Mouse (Mus musculus) heart, embryonic 10.5 days (tissue): Measurements from ENCODE around the gene Anapc2. TPM values are rescaled to one million over a fixed set of nuclear protein-coding genes. Genes with fewer than 3 reads are reported as not detected.

Experiments used
- DNase-seq: peaks from one replicate; pipeline ENCODE4 v3.0.0-alpha.2; 2017; ENCODE audit warnings: low spot score
- H3K27ac ChIP-seq: fragments of 300-500 bp; sonication (generic); 2 replicates; pipeline ENCODE4 v1.5.1; 2016; ENCODE audit warnings: mild to moderate bottlenecking
- H3K27me3 ChIP-seq: fragments of 300-500 bp; sonication (generic); 2 replicates; pipeline ENCODE4 v1.6.1; 2016; ENCODE audit warnings: mild to moderate bottlenecking; ENCODE audit not compliant: poor library complexity, insufficient read depth, severe bottlenecking
- H3K36me3 ChIP-seq: fragments of 300-500 bp; sonication (generic); 2 replicates; pipeline ENCODE4 v1.6.1; 2016; ENCODE audit warnings: mild to moderate bottlenecking, moderate library complexity
- H3K4me1 ChIP-seq: fragments of 300-500 bp; sonication (generic); 2 replicates; pipeline ENCODE4 v1.6.1; 2016; ENCODE audit warnings: mild to moderate bottlenecking
- H3K4me3 ChIP-seq: fragments of 300-500 bp; sonication (generic); 2 replicates; pipeline ENCODE4 v1.5.1; 2016; ENCODE audit warnings: mild to moderate bottlenecking, moderate library complexity
- H3K9me3 ChIP-seq: fragments of 300-500 bp; sonication (generic); 2 replicates; pipeline ENCODE4 v1.6.1; 2016; ENCODE audit warnings: mild to moderate bottlenecking, moderate library complexity
- WGBS: fragments of 180-500 bp; shearing (Covaris S2); methylation state at CpG from one replicate; pipeline ENCODE4 v1.1.7; 2016; 5-methylcytosine and 5-hydroxymethylcytosine counted together
- polyA plus RNA-seq: library from polyadenylated mRNA; unstranded; fragments of >200 nt; fragmentation: Nextera tagmentation; extraction: Ambion mirVana; gene quantifications from 2 replicates; pipeline ENCODE4 v1.2.1, GENCODE M21; 2016

Anapc2 gene
- polyA plus RNA-seq, 1 experiment from 2014 or later = 113 TPM

- H3K36me3 ChIP-seq = no peaks in the 10 kb centered on the region
- no peak overlapping the region for H3K27ac ChIP-seq
- 71% methylated on average over 4 of the region's 4 CpGs for WGBS
- DNase-seq = no peak
- peaks cover 14% of the 10 kb centered on the region for H3K4me1 ChIP-seq
- H3K4me3 ChIP-seq = no peak overlapping the region
- peaks cover 83% of the 10 kb centered on the region for H3K27me3 ChIP-seq
- H3K9me3 ChIP-seq = no peaks in the 10 kb centered on the region
Measured at GRCm38 (mm10) chr2:25233421-25233820, 38.9 kb upstream of the Anapc2 start.

- H3K9me3 ChIP-seq = no peaks in the 10 kb centered on the region
- DNase-seq = no peak
- WGBS = 80% methylated on average over 3 of the region's 3 CpGs
- H3K27me3 ChIP-seq = peaks cover 82% of the 10 kb centered on the region
- H3K4me1 ChIP-seq = peaks cover 7% of the 10 kb centered on the region
- no peak within 1 kb of the TSS for H3K27ac ChIP-seq
- no peaks in the 10 kb centered on the region for H3K36me3 ChIP-seq
- H3K4me3 ChIP-seq = no peak within 1 kb of the TSS
Measured at GRCm38 (mm10) chr2:25234050-25234449, 38.2 kb upstream of the Anapc2 start, which contains the start of gene Slc34a3. Slc34a3 (minus strand) TSS chr2:25234364.

- Histone ChIP-seq H3K4me1 (peaks cover 6% of the 10 kb centered on the region), H3K36me3 (no peaks in the 10 kb centered on the region), H3K27me3 (peaks cover 78% of the 10 kb centered on the region), H3K9me3 (no peaks in the 10 kb centered on the region), H3K27ac (no peak overlapping the region), H3K4me3 (no peak overlapping the region)
- WGBS = 63% methylated on average over 5 of the region's 5 CpGs
- DNase-seq = no peak
Measured at GRCm38 (mm10) chr2:25234551-25235220, 37.6 kb upstream of the Anapc2 start.

- WGBS = 19% methylated on average over 8 of the region's 8 CpGs
Measured at GRCm38 (mm10) chr2:25236614-25237013, 35.7 kb upstream of the Anapc2 start, which contains the start of gene Rnf224. Rnf224 (minus strand) TSS chr2:25236787.

GRCm38 (mm10) chr2:25237522-25237921 lies 34.8 kb upstream of the Anapc2 start:
- H3K4me3 ChIP-seq = no peak overlapping the region
- peaks cover 67% of the 10 kb centered on the region for H3K27me3 ChIP-seq
- H3K9me3 ChIP-seq = no peaks in the 10 kb centered on the region
- no peak for DNase-seq
- WGBS = 61% methylated on average over 4 of the region's 4 CpGs
- no peak overlapping the region for H3K27ac ChIP-seq
- H3K4me1 ChIP-seq = peaks cover 30% of the 10 kb centered on the region
- no peaks in the 10 kb centered on the region for H3K36me3 ChIP-seq

More at GRCm38 (mm10) chr2:25236614-25237013, 35.7 kb upstream of the Anapc2 start, which contains the start of gene Rnf224:
- H3K9me3 ChIP-seq = no peaks in the 10 kb centered on the region
- H3K4me3 ChIP-seq = 0 out of 2 replicates have a peak within 1 kb of the TSS, but pooled peaks have one; percentile 27
- H3K27me3 ChIP-seq = peaks cover 68% of the 10 kb centered on the region
- peaks cover 21% of the 10 kb centered on the region for H3K4me1 ChIP-seq
- DNase-seq = no peak
- H3K27ac ChIP-seq = no peak within 1 kb of the TSS
- H3K36me3 ChIP-seq = no peaks in the 10 kb centered on the region

GRCm38 (mm10) chr2:25238106-25238505 lies 34.2 kb upstream of the Anapc2 start:
- Histone ChIP-seq H3K4me1 (peaks cover 36% of the 10 kb centered on the region), H3K9me3 (no peaks in the 10 kb centered on the region), H3K36me3 (no peaks in the 10 kb centered on the region), H3K4me3 (no peak overlapping the region), H3K27me3 (peaks cover 67% of the 10 kb centered on the region), H3K27ac (no peak overlapping the region)
- DNase-seq = no peak

GRCm38 (mm10) chr2:25239766-25240165 lies 32.5 kb upstream of the Anapc2 start:
- 75% methylated on average over 3 of the region's 3 CpGs for WGBS

GRCm38 (mm10) chr2:25240310-25240709 lies 32.0 kb upstream of the Anapc2 start:
- Histone ChIP-seq H3K4me1 (peaks cover 36% of the 10 kb centered on the region), H3K27ac (peak overlapping the region; percentile 78)
- WGBS = 48% methylated on average over 8 of the region's 8 CpGs

More at GRCm38 (mm10) chr2:25239766-25240165, 32.5 kb upstream of the Anapc2 start:
- Histone ChIP-seq H3K4me3 (no peak overlapping the region), H3K36me3 (peaks cover under 1% of the 10 kb centered on the region; the same call in 1 of the 2 replicates), H3K27me3 (peaks cover 64% of the 10 kb centered on the region), H3K27ac (no peak overlapping the region), H3K9me3 (no peaks in the 10 kb centered on the region), H3K4me1 (peaks cover 36% of the 10 kb centered on the region)
- no peak for DNase-seq

GRCm38 (mm10) chr2:25240723-25241437 lies 31.4 kb upstream of the Anapc2 start:
- peak overlapping the region; percentile 70 for H3K4me3 ChIP-seq
- H3K27me3 ChIP-seq = peaks cover 55% of the 10 kb centered on the region
- WGBS = 2% methylated on average over 29 of the region's 29 CpGs
- no peaks in the 10 kb centered on the region for H3K9me3 ChIP-seq
- H3K27ac ChIP-seq = peak overlapping the region; percentile 78
- peaks cover 36% of the 10 kb centered on the region for H3K4me1 ChIP-seq
- DNase-seq = peak; percentile 90
- peaks cover 11% of the 10 kb centered on the region; the same call in 1 of the 2 replicates for H3K36me3 ChIP-seq

More at GRCm38 (mm10) chr2:25240310-25240709, 32.0 kb upstream of the Anapc2 start:
- peak overlapping the region; percentile 70 for H3K4me3 ChIP-seq
- no peaks in the 10 kb centered on the region for H3K9me3 ChIP-seq
- H3K27me3 ChIP-seq = peaks cover 60% of the 10 kb centered on the region
- H3K36me3 ChIP-seq = peaks cover 6% of the 10 kb centered on the region; the same call in 1 of the 2 replicates
- DNase-seq = no peak

GRCm38 (mm10) chr2:25241438-25241775 lies 30.9 kb upstream of the Anapc2 start:
- Histone ChIP-seq H3K27me3 (peaks cover 49% of the 10 kb centered on the region), H3K9me3 (no peaks in the 10 kb centered on the region), H3K27ac (no peak overlapping the region), H3K36me3 (peaks cover 16% of the 10 kb centered on the region; the same call in 1 of the 2 replicates), H3K4me3 (peak overlapping the region; percentile 70), H3K4me1 (peaks cover 34% of the 10 kb centered on the region)
- no peak for DNase-seq
- WGBS = 23% methylated on average over 6 of the region's 6 CpGs

- H3K9me3 ChIP-seq = no peaks in the 10 kb centered on the region
- WGBS = under 1% methylated on average over 59 of the region's 59 CpGs
- H3K27me3 ChIP-seq = peaks cover 46% of the 10 kb centered on the region
- H3K27ac ChIP-seq = peak within 1 kb of the TSS; percentile 81
- H3K36me3 ChIP-seq = peaks cover 19% of the 10 kb centered on the region; the same call in 1 of the 2 replicates
- peaks cover 30% of the 10 kb centered on the region for H3K4me1 ChIP-seq
- H3K4me3 ChIP-seq = peak within 1 kb of the TSS; percentile 70
- DNase-seq = no peak
Measured at GRCm38 (mm10) chr2:25242101-25242506, 30.2 kb upstream of the Anapc2 start, which contains the start of the genes Rnf208 and Cysrt1. Rnf208 (plus strand) TSS chr2:25242255. Cysrt1 (minus strand) TSS chr2:25242452.

- Histone ChIP-seq H3K27me3 (peaks cover 37% of the 10 kb centered on the region), H3K4me1 (peaks cover 30% of the 10 kb centered on the region), H3K4me3 (peak overlapping the region; percentile 70; the same call in 1 of the 2 replicates), H3K9me3 (no peaks in the 10 kb centered on the region), H3K36me3 (peaks cover 31% of the 10 kb centered on the region), H3K27ac (no peak overlapping the region)
- no peak for DNase-seq
- WGBS = 80% methylated on average over 8 of the region's 8 CpGs
Measured at GRCm38 (mm10) chr2:25243342-25243741, 28.9 kb upstream of the Anapc2 start.

GRCm38 (mm10) chr2:25244144-25244543 lies 28.1 kb upstream of the Anapc2 start:
- Histone ChIP-seq H3K9me3 (no peaks in the 10 kb centered on the region), H3K4me1 (peaks cover 30% of the 10 kb centered on the region), H3K27me3 (peaks cover 37% of the 10 kb centered on the region), H3K4me3 (no peak overlapping the region), H3K27ac (no peak overlapping the region), H3K36me3 (peaks cover 39% of the 10 kb centered on the region)
- no peak for DNase-seq
- WGBS = 85% methylated on average over 4 of the region's 4 CpGs
